Mouse (Mus musculus) liver, postnatal 0 days (tissue): ENCODE measurements at regions not wholly inside any gene's neighbourhood (a gene's known extent, or its start where the extent isn't known, plus 50 kb on each side); places are given as distances from the start of the nearest gene placed in this dataset.

ENCODE experiments used
- ATAC-seq: fragments of 200-750 bp; cut with Nextera tagmentation; 2 replicates; pipeline ENCODE4 v1.8.0; 2017; ENCODE audit warnings: mild to moderate bottlenecking, moderate library complexity
- DNase-seq: peaks from one replicate; pipeline ENCODE4 v3.0.0-alpha.2; 2016
- H3K27ac ChIP-seq: fragments of 300-500 bp; sonication (generic); 2 replicates; pipeline ENCODE4 v1.5.1; 2014; ENCODE audit warnings: antibody characterized with exemption, moderate library complexity, mild to moderate bottlenecking, low read depth
- H3K27me3 ChIP-seq: fragments of 300-500 bp; sonication (generic); 2 replicates; pipeline ENCODE4 v1.6.1; 2014; ENCODE audit warnings: low read length, control low read depth, mixed read lengths; ENCODE audit not compliant: insufficient read depth
- H3K36me3 ChIP-seq: fragments of 300-500 bp; sonication (generic); replicated peaks from 2 replicates; pipeline ENCODE4 v1.6.1; 2014; ENCODE audit warnings: mild to moderate bottlenecking, control low read depth, low read length, moderate library complexity, mixed read lengths; ENCODE audit not compliant: insufficient read depth
- H3K4me1 ChIP-seq: fragments of 300-500 bp; sonication (generic); 2 replicates; pipeline ENCODE4 v1.6.1; 2014; ENCODE audit warnings: antibody characterized with exemption, mild to moderate bottlenecking, control low read depth; ENCODE audit not compliant: insufficient read depth
- H3K4me2 ChIP-seq: fragments of 300-500 bp; sonication (generic); 2 replicates; pipeline ENCODE4 v1.6.1; 2014; ENCODE audit warnings: low read depth, mild to moderate bottlenecking, low read length, moderate library complexity, mixed read lengths
- H3K4me3 ChIP-seq: fragments of 300-500 bp; sonication (generic); 2 replicates; pipeline ENCODE4 v1.5.1; 2014; ENCODE audit warnings: low read depth, low read length
- H3K9ac ChIP-seq: fragments of 300-500 bp; sonication (generic); replicated peaks from 2 replicates; pipeline ENCODE4 v1.6.1; 2014; ENCODE audit warnings: mild to moderate bottlenecking, moderate library complexity
- H3K9me3 ChIP-seq: fragments of 300-500 bp; sonication (generic); 2 replicates; pipeline ENCODE4 v1.6.1; 2016; ENCODE audit warnings: mild to moderate bottlenecking, control low read depth, low read length, mixed read lengths
- CTCF ChIP-seq: sonication (generic); IDR thresholded peaks from 2 replicates; pipeline ENCODE4 v1.5.1; 2016; ENCODE audit warnings: antibody characterized with exemption, low read depth
- EP300 ChIP-seq: IDR thresholded peaks from 2 replicates; pipeline ENCODE4 v1.6.1; 2016; ENCODE audit warnings: antibody characterized with exemption, low read depth, mild to moderate bottlenecking
- WGBS: fragments of 180-500 bp; shearing (Covaris S2); extraction: QIAGEN DNeasy Blood & Tissue Kit; methylation state at CpG from one replicate; pipeline ENCODE4 v1.1.7; 2014; ENCODE audit not compliant: insufficient replicate concordance; 5-methylcytosine and 5-hydroxymethylcytosine counted together

- no peak overlapping the region for H3K9ac ChIP-seq
- ATAC-seq: no peak
These were observed 54.9 kb upstream of the Neo1 start for GRCm38 (mm10) chr9:59091179-59091578.

GRCm38 (mm10) chr9:59087704-59088103, 51.5 kb upstream of the Neo1 start:
- Histone ChIP-seq H3K9ac (no peak overlapping the region), H3K27ac (no peak overlapping the region), H3K9me3 (no peaks in the 10 kb centered on the region), H3K4me3 (no peak overlapping the region), H3K36me3 (no peaks in the 10 kb centered on the region), H3K27me3 (no peaks in the 10 kb centered on the region), H3K4me2 (no peak overlapping the region), H3K4me1 (0 out of 2 replicates have a peak, but pooled peaks cover 2% of the 10 kb centered on the region)
- DNase-seq (no peak), ATAC-seq (no peak)
- WGBS: 82% methylated on average over 3 of the region's 3 CpGs
- no peak for TF ChIP-seq EP300
- TF ChIP-seq CTCF: no peak

More at GRCm38 (mm10) chr9:59091179-59091578, 54.9 kb upstream of the Neo1 start:
- 87% methylated on average over 3 of the region's 3 CpGs for WGBS
- no peaks in the 10 kb centered on the region for H3K36me3 ChIP-seq
- TF ChIP-seq CTCF (no peak), EP300 (no peak)
- no peaks in the 10 kb centered on the region for H3K27me3 ChIP-seq
- no peaks in the 10 kb centered on the region for H3K9me3 ChIP-seq
- no peak overlapping the region for H3K4me2 ChIP-seq
- H3K27ac ChIP-seq: no peak overlapping the region
- 0 out of 2 replicates have a peak, but pooled peaks cover 2% of the 10 kb centered on the region for H3K4me1 ChIP-seq
- H3K4me3 ChIP-seq: no peak overlapping the region
- DNase-seq: no peak

- Histone ChIP-seq H3K9me3 (no peaks in the 10 kb centered on the region), H3K27me3 (no peaks in the 10 kb centered on the region), H3K4me3 (no peak overlapping the region), H3K9ac (no peak overlapping the region), H3K36me3 (no peaks in the 10 kb centered on the region), H3K4me2 (peak overlapping the region; percentile 26; the same call in 1 of the 2 replicates), H3K27ac (no peak overlapping the region), H3K4me1 (0 out of 2 replicates have a peak, but pooled peaks cover 2% of the 10 kb centered on the region)
- TF ChIP-seq CTCF (no peak), EP300 (no peak)
- no peak for DNase-seq
- 52% methylated on average over 9 of the region's 9 CpGs for WGBS
- ATAC-seq: no peak
These were observed 50.9 kb upstream of the Neo1 start for GRCm38 (mm10) chr9:59087112-59087511.

- 78% methylated on average over 10 of the region's 10 CpGs for WGBS
- Histone ChIP-seq H3K9ac (no peak overlapping the region), H3K4me1 (0 out of 2 replicates have a peak, but pooled peaks cover 2% of the 10 kb centered on the region), H3K27ac (no peak overlapping the region), H3K4me3 (no peak overlapping the region), H3K36me3 (no peaks in the 10 kb centered on the region), H3K27me3 (no peaks in the 10 kb centered on the region), H3K4me2 (no peak overlapping the region), H3K9me3 (no peaks in the 10 kb centered on the region)
- DNase-seq (no peak), ATAC-seq (no peak)
- TF ChIP-seq CTCF (no peak), EP300 (no peak)
These were observed 50.4 kb upstream of the Neo1 start for GRCm38 (mm10) chr9:59086556-59087102.
